In genomic region chr19:57114951-57115350, GRCm38 (mm10) we compare ENCODE assay signal across 17 mouse cellular contexts.
A peak's percentile ranks its signal among the peaks of the same experiment; 100 is the strongest.
DNase-seq lines count a peak whose midpoint lies in the region; ATAC-seq and TF ChIP-seq lines count a peak whose summit lies in the region.
"Had no signal": no experiment of that assay in that cellular context is flagged by ENCODE, and none has a peak within 500 bp of the region (broad histone marks: within the 10 kb centered on the region; RNA-seq: fewer than 3 reads in every experiment).

No protein-coding gene starts in this region.

- no peak overlapping the region for H3K4me3 ChIP-seq in heart, postnatal 0 days (ENCODE audit: low read depth, low read length)
- H3K4me3 ChIP-seq in thymus, adult 2 months (ENCODE audit: control insufficient read depth, insufficient read depth, low read length) = peak overlapping the region; percentile 20; the same call in 1 of the 2 replicates
- H3K4me3 ChIP-seq: embryonic facial prominence, embryonic 13.5 days; liver, embryonic 12.5 days had no signal

- H3K36me3 ChIP-seq in heart, postnatal 0 days (replicated peaks; ENCODE audit: control insufficient read depth, insufficient read depth, low read length) = peaks cover 28% of the 10 kb centered on the region
- 0 out of 2 replicates have a peak, but pooled peaks cover 3% of the 10 kb centered on the region for H3K36me3 ChIP-seq in thymus, adult 2 months (ENCODE audit: control insufficient read depth, insufficient read depth, low read length)
- H3K36me3 ChIP-seq: embryonic facial prominence, embryonic 13.5 days; liver, embryonic 12.5 days had no signal

- 61% methylated on average over 5 of the region's 5 CpGs for WGBS in heart, postnatal 0 days
- 13% methylated on average over 5 of the region's 5 CpGs for WGBS in thymus, adult 2 months

- no peak for TF ChIP-seq CTCF in heart, postnatal 0 days (IDR thresholded peaks at IDR 0.05; ENCODE audit: low read depth)
- no peak for TF ChIP-seq CTCF in thymus, adult 2 months (IDR thresholded peaks at IDR 0.05; ENCODE audit: borderline replicate concordance, control insufficient read depth, extremely low read depth, insufficient read depth, low read length, poor library complexity)

- H3K4me1 ChIP-seq in heart, postnatal 0 days (ENCODE audit: control insufficient read depth, insufficient read depth) = peaks cover 27% of the 10 kb centered on the region
- peaks cover 28% of the 10 kb centered on the region for H3K4me1 ChIP-seq in thymus, adult 2 months (replicated peaks; ENCODE audit: control insufficient read depth, insufficient read depth, low read length)

- no peak for ATAC-seq in heart, postnatal 0 days (ENCODE audit: insufficient read depth, low read depth)
- ATAC-seq: inflammation-experienced regulatory T-cells, adult 6 months; liver, embryonic 12.5 days; midbrain, embryonic 16.5 days; Patski had no signal

- no peak for TF ChIP-seq EP300 in heart, postnatal 0 days (IDR thresholded peaks at IDR 0.05; ENCODE audit: low read depth)

- TF ChIP-seq POLR2A in thymus, adult 2 months (IDR thresholded peaks at IDR 0.05; ENCODE audit: control insufficient read depth, extremely low read depth, insufficient read depth, low read length, poor library complexity) = no peak

- H3K27me3 ChIP-seq in heart, postnatal 0 days (ENCODE audit: control insufficient read depth, insufficient read depth, low read length) = no peaks in the 10 kb centered on the region
- no peaks in the 10 kb centered on the region for H3K27me3 ChIP-seq in thymus, adult 2 months (ENCODE audit: control insufficient read depth, insufficient read depth, low read length)
- H3K27me3 ChIP-seq: embryonic facial prominence, embryonic 13.5 days; Patski had no signal

- H3K27ac ChIP-seq in heart, postnatal 0 days (ENCODE audit: low read depth) = peak overlapping the region; percentile 12; the same call in 1 of the 2 replicates
- peak overlapping the region; percentile 93 for H3K27ac ChIP-seq in thymus, adult 2 months (ENCODE audit: control insufficient read depth, insufficient read depth, low read length)
- H3K27ac ChIP-seq: embryonic facial prominence, embryonic 13.5 days; liver, embryonic 12.5 days had no signal

- H3K9me3 ChIP-seq in heart, postnatal 0 days (replicated peaks; ENCODE audit: control insufficient read depth, low read length) = no peaks in the 10 kb centered on the region
- H3K9me3 ChIP-seq: embryonic facial prominence, embryonic 13.5 days; liver, embryonic 12.5 days had no signal

- no peak overlapping the region for H3K4me2 ChIP-seq in heart, postnatal 0 days (ENCODE audit: low read depth, low read length)
- H3K4me2 ChIP-seq: embryonic facial prominence, embryonic 13.5 days; liver, embryonic 12.5 days had no signal

- no peak overlapping the region for H3K9ac ChIP-seq in heart, postnatal 0 days (replicated peaks; ENCODE audit: low read depth, low read length)
- H3K9ac ChIP-seq: liver, embryonic 12.5 days had no signal

- no peak for DNase-seq in heart, postnatal 0 days (ENCODE audit: low spot score)
- no peak for DNase-seq in heart, adult 8-10 months (ENCODE audit: low spot score)
- peak; percentile 50 for DNase-seq in thymus, adult 2 months
- no peak for DNase-seq in thymus, adult 18-20 months
- DNase-seq in induced T-regulatory cell, adult 2 months (ENCODE audit: low read depth) = peak; percentile 64
- peak; percentile 68 for DNase-seq in yolk sac, embryonic 10.5 days (ENCODE audit: low spot score)
- DNase-seq in urinary bladder, adult 18-20 months (ENCODE audit: low spot score in 2 of 2) = no peak
- DNase-seq: cerebellum, adult 11 months; gastrocnemius, postnatal 25 days; heart, postnatal 36 days; kidney, postnatal 10 days; right cerebral cortex, postnatal 14 days had no signal

Comparison
In these comparisons a context has a peak if more than half of its experiments do, and no peak if none do; other contexts are left out.
1. DNase-seq: peak in thymus, adult 2 months (single experiment), induced T-regulatory cell, adult 2 months (single experiment) and yolk sac, embryonic 10.5 days (single experiment); none in heart, postnatal 0 days (single experiment), heart, adult 8-10 months (single experiment), thymus, adult 18-20 months (0 of 2) and urinary bladder, adult 18-20 months (0 of 2).